Mouse (Mus musculus) embryonic facial prominence, embryonic 10.5 days (tissue): ENCODE data around the gene Scn3b. TPM values are rescaled to one million over a fixed set of nuclear protein-coding genes. Genes with fewer than 3 reads are reported as not detected.

Experiments
- DNase-seq: peaks from one replicate; pipeline ENCODE4 v3.0.0-alpha.2; 2017; ENCODE audit warnings: low spot score
- H3K27ac ChIP-seq: fragments of 300-500 bp; sonication (generic); replicated peaks from 2 replicates; pipeline ENCODE4 v1.5.1; 2016; ENCODE audit warnings: mild to moderate bottlenecking
- H3K27me3 ChIP-seq: fragments of 300-500 bp; sonication (generic); replicated peaks from 2 replicates; pipeline ENCODE4 v1.6.1; 2016; ENCODE audit warnings: low read depth, mild to moderate bottlenecking; ENCODE audit not compliant: poor library complexity, severe bottlenecking
- H3K36me3 ChIP-seq: fragments of 300-500 bp; sonication (generic); replicated peaks from 2 replicates; pipeline ENCODE4 v1.6.1; 2016; ENCODE audit warnings: mild to moderate bottlenecking, moderate library complexity
- H3K4me1 ChIP-seq: fragments of 300-500 bp; sonication (generic); 2 replicates; pipeline ENCODE4 v1.6.1; 2016
- H3K4me3 ChIP-seq: fragments of 300-500 bp; sonication (generic); 2 replicates; pipeline ENCODE4 v1.5.1; 2016; ENCODE audit warnings: mild to moderate bottlenecking, moderate library complexity
- H3K9me3 ChIP-seq: fragments of 300-500 bp; sonication (generic); 2 replicates; pipeline ENCODE4 v1.6.1; 2016; ENCODE audit warnings: mild to moderate bottlenecking
- WGBS: fragments of 180-500 bp; shearing (Covaris S2); methylation state at CpG from one replicate; pipeline ENCODE4 v1.1.7; 2016; 5-methylcytosine and 5-hydroxymethylcytosine counted together
- polyA plus RNA-seq: library from polyadenylated mRNA; unstranded; fragments of >200 nt; fragmentation: Nextera tagmentation; extraction: Ambion mirVana; gene quantifications from 2 replicates; pipeline ENCODE4 v1.2.1, GENCODE M21; 2016

Gene Scn3b
- polyA plus RNA-seq, 1 experiment from 2014 or later: 2.2 TPM

DNA sequence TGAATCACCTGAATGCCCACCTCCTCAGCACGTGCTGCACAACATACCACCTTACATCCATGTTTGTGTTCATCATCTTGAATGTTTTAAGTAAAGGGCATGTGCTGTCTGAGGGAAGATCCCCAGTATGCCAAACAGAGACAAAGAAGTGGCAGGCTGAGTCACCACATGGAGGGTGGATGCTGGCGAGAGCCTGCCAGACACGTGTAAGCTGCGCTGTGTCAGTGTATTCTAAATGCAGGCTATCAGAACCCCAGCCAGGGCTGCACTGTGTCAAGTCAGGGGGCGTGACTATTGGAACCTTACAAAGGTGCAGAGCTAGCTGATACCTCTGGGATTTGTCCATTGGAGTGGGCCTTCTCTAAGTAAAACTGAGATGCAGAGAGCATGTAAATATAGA, 32.5 kb downstream of the Scn3b start:
- Histone ChIP-seq H3K4me3 (no peak overlapping the region), H3K27ac (no peak overlapping the region), H3K36me3 (peaks cover 65% of the 10 kb centered on the region), H3K9me3 (no peaks in the 10 kb centered on the region), H3K4me1 (no peaks in the 10 kb centered on the region), H3K27me3 (no peaks in the 10 kb centered on the region)
- WGBS: 90% methylated on average over 5 of the region's 5 CpGs
- no peak for DNase-seq

- H3K4me3 ChIP-seq: no peak overlapping the region
- H3K9me3 ChIP-seq: no peaks in the 10 kb centered on the region
- no peaks in the 10 kb centered on the region for H3K4me1 ChIP-seq
- no peak overlapping the region for H3K27ac ChIP-seq
- peaks cover 66% of the 10 kb centered on the region for H3K36me3 ChIP-seq
- DNase-seq: no peak
- 89% methylated on average over 8 of the region's 8 CpGs for WGBS
- no peaks in the 10 kb centered on the region for H3K27me3 ChIP-seq
Measured at GRCm38 (mm10) chr9:40302375-40302774, 33.4 kb downstream of the Scn3b start.

- Histone ChIP-seq H3K4me1 (no peaks in the 10 kb centered on the region), H3K4me3 (no peak overlapping the region), H3K9me3 (no peaks in the 10 kb centered on the region), H3K36me3 (peaks cover 59% of the 10 kb centered on the region), H3K27ac (no peak overlapping the region), H3K27me3 (no peaks in the 10 kb centered on the region)
- WGBS: 94% methylated on average over 8 of the region's 8 CpGs
- no peak for DNase-seq
Measured at GRCm38 (mm10) chr9:40304243-40304642, 35.2 kb downstream of the Scn3b start.

GRCm38 (mm10) chr9:40307311-40307710, 38.3 kb downstream of the Scn3b start:
- peaks cover 54% of the 10 kb centered on the region for H3K36me3 ChIP-seq
- H3K27me3 ChIP-seq: no peaks in the 10 kb centered on the region
- WGBS: 84% methylated on average over 3 of the region's 3 CpGs
- DNase-seq: no peak
- H3K27ac ChIP-seq: no peak overlapping the region
- no peaks in the 10 kb centered on the region for H3K4me1 ChIP-seq
- no peak overlapping the region for H3K4me3 ChIP-seq
- H3K9me3 ChIP-seq: no peaks in the 10 kb centered on the region

GRCm38 (mm10) chr9:40309876-40310275, 40.9 kb downstream of the Scn3b start:
- Histone ChIP-seq H3K4me3 (no peak overlapping the region), H3K4me1 (no peaks in the 10 kb centered on the region), H3K9me3 (no peaks in the 10 kb centered on the region), H3K27me3 (no peaks in the 10 kb centered on the region), H3K27ac (no peak overlapping the region), H3K36me3 (peaks cover 41% of the 10 kb centered on the region)
- WGBS: 95% methylated on average over 6 of the region's 6 CpGs
- DNase-seq: no peak

DNA sequence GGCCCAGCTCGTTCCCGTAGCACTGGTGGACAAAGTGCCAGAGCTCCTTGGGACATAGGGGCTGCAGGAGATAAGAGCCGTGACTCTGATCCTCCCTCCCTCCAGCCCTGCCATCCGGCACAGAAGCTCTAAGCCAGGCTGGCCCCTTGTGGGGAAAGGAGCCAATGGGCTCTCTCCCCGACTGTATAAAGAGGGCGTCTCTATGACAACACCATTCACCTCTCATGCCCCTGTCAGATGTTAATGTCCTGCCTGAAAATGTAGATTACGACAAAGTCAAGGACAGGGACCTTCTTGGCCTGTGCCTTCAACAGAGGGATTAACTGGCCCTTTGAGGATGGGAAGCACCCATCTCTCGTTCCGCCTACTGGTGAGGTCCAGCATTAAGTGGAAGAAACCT, 42.8 kb downstream of the Scn3b start:
- Histone ChIP-seq H3K27ac (no peak overlapping the region), H3K4me3 (no peak overlapping the region), H3K9me3 (no peaks in the 10 kb centered on the region), H3K27me3 (no peaks in the 10 kb centered on the region), H3K36me3 (peaks cover 30% of the 10 kb centered on the region), H3K4me1 (no peaks in the 10 kb centered on the region)
- no peak for DNase-seq
- 75% methylated on average over 9 of the region's 9 CpGs for WGBS

DNA sequence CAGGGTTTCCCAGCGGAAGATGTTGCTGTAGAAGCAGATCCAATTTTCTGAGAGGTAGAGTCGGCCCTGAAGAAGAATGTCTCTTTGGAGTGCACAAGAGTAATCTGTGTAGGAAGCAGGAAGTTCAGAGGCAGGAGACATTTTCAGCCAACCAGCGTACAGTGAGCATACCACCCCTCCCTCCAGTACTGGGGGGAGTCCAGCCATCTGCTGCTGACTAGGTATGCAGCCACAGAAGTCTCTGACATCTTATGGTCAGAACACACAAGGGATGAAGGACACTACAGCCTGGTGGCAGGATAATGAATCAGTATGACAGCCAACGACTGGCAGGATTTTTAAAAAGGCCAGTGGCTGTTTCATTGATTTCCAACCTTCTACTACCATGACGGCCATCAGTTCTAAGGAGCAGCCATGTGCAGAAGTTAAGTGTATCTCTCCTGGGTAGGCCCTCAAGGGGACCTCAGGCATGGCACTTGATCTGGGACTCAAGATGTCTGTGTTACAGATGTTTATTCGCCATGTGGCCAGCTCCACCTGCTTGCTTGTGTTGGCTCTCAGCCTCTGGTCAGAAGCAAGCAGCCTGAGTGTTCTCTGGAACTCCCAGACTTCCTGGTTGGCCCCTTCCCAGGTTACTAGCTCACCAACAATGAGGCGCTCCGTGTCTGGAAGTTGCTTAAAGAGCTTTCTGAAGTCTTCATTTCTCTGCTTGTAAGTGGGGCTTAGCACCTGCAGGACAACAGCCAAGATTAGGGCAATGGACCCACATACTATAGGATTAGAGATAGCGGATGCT, 48.0 kb downstream of the Scn3b start:
- WGBS: 88% methylated on average over 9 of the region's 9 CpGs
- no peak overlapping the region for H3K4me3 ChIP-seq

GRCm38 (mm10) chr9:40317735-40318134, 48.7 kb downstream of the Scn3b start:
- Histone ChIP-seq H3K4me1 (peaks cover 18% of the 10 kb centered on the region), H3K36me3 (peaks cover 17% of the 10 kb centered on the region), H3K27me3 (no peaks in the 10 kb centered on the region), H3K9me3 (no peaks in the 10 kb centered on the region), H3K4me3 (no peak overlapping the region), H3K27ac (no peak overlapping the region)
- 94% methylated on average over 4 of the region's 4 CpGs for WGBS
- no peak for DNase-seq

More for the DNA sequence above, 48.0 kb downstream of the Scn3b start:
- peaks cover 17% of the 10 kb centered on the region for H3K36me3 ChIP-seq
- peaks cover 18% of the 10 kb centered on the region for H3K4me1 ChIP-seq
- no peak overlapping the region for H3K27ac ChIP-seq
- no peak for DNase-seq
- no peaks in the 10 kb centered on the region for H3K27me3 ChIP-seq
- H3K9me3 ChIP-seq: no peaks in the 10 kb centered on the region

GRCm38 (mm10) chr9:40318771-40319170, 49.8 kb downstream of the Scn3b start:
- no peaks in the 10 kb centered on the region for H3K9me3 ChIP-seq
- H3K27me3 ChIP-seq: no peaks in the 10 kb centered on the region
- no peak for DNase-seq
- WGBS: 87% methylated on average over 5 of the region's 5 CpGs
- H3K36me3 ChIP-seq: peaks cover 17% of the 10 kb centered on the region
- H3K4me1 ChIP-seq: peaks cover 18% of the 10 kb centered on the region
- H3K4me3 ChIP-seq: no peak overlapping the region
- H3K27ac ChIP-seq: no peak overlapping the region

DNA sequence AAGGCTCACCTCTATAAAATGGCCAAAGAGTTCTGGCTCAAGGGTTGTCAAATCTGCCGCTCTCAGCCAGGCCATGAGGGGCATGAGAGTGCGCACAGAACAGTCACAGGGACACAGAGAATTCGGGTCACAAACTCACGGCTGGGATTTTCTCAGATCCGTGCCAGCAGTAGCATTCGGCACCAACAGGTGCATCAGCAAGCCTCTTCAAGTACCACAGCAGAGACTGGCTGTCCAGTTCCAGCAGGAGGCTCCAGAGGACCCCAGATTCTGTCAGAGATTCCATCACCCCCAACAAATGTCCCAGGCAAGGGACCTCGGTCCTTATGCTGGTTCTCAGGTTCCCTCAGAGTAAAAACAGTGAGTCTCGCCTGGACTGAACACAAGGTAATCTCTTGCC, 51.4 kb downstream of the Scn3b start:
- 86% methylated on average over 8 of the region's 8 CpGs for WGBS
- no peaks in the 10 kb centered on the region for H3K27me3 ChIP-seq
- peak overlapping the region; percentile 81; the same call in 1 of the 2 replicates for H3K27ac ChIP-seq
- H3K4me1 ChIP-seq: peaks cover 19% of the 10 kb centered on the region
- DNase-seq: no peak
- H3K4me3 ChIP-seq: no peak overlapping the region
- H3K9me3 ChIP-seq: no peaks in the 10 kb centered on the region
- peaks cover 9% of the 10 kb centered on the region for H3K36me3 ChIP-seq

DNA sequence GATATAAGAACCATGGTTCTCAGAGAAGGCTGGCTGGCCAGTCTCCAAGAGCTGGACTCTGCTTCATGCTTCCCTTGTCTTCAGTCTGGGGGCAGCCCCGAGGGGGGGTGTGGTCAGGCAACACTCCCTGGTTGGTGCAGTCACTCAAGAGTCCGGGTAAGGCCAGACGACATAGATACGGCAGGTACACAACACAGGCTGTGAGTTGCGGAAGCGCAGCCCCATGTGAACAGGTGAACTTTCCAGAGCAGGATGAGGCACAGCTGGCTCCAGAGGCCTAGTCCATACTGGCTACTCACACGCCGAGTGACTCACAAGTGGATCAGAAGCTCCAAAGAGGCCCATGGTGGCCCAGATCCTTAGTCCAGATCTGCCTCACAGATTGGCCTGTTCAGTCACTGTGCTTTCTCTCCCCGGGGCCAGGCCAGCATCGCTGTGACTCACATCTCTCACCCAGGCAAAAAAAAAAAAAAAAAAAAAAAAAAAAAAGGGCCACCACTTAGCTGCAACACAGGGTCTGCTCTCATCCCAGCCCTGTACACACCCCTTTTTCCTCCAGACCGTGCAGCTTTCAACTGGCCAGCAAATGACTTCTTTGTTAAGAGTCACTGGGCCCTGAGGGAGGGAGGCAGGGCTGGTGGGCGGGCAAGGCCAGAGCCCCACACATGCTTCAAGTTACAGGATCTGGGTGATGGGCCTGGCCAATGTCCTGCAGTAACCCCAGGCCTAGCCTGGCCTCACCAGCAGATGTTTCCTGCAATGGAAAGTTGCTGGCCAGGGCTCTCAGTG, 52.1 kb downstream of the Scn3b start:
- no peaks in the 10 kb centered on the region for H3K27me3 ChIP-seq
- peak; percentile 82 for DNase-seq

GRCm38 (mm10) chr9:40321668-40322003, 52.6 kb downstream of the Scn3b start:
- no peaks in the 10 kb centered on the region for H3K9me3 ChIP-seq
- peaks cover 31% of the 10 kb centered on the region for H3K4me1 ChIP-seq
- H3K4me3 ChIP-seq: no peak overlapping the region
- DNase-seq: no peak
- H3K27ac ChIP-seq: peak overlapping the region; percentile 81; the same call in 1 of the 2 replicates
- 65% methylated on average over 3 of the region's 3 CpGs for WGBS
- H3K36me3 ChIP-seq: peaks cover 8% of the 10 kb centered on the region; the same call in 1 of the 2 replicates
- no peaks in the 10 kb centered on the region for H3K27me3 ChIP-seq

More for the DNA sequence above, 52.1 kb downstream of the Scn3b start:
- Histone ChIP-seq H3K9me3 (no peaks in the 10 kb centered on the region), H3K36me3 (peaks cover 9% of the 10 kb centered on the region; the same call in 1 of the 2 replicates), H3K27ac (peak overlapping the region; percentile 81), H3K4me1 (peaks cover 26% of the 10 kb centered on the region), H3K4me3 (0 out of 2 replicates have a peak overlapping the region, but pooled peaks have one; percentile 14)
- WGBS: 47% methylated on average over 12 of the region's 12 CpGs

GRCm38 (mm10) chr9:40322372-40322771, 53.4 kb downstream of the Scn3b start:
- 90% methylated on average over 3 of the region's 3 CpGs for WGBS
- H3K4me1 ChIP-seq: peaks cover 31% of the 10 kb centered on the region
- H3K27me3 ChIP-seq: no peaks in the 10 kb centered on the region
- H3K4me3 ChIP-seq: no peak overlapping the region
- no peak for DNase-seq
- H3K9me3 ChIP-seq: no peaks in the 10 kb centered on the region
- no peak overlapping the region for H3K27ac ChIP-seq
- 0 out of 2 replicates have a peak, but pooled peaks cover under 1% of the 10 kb centered on the region for H3K36me3 ChIP-seq
